ENCODE assay signal across 16 mouse cellular contexts in genomic region chr17:12292877-12293276, GRCm38 (mm10). TPM values are rescaled to one million over a fixed set of nuclear protein-coding genes. Genes with fewer than 3 reads are reported as not detected.
DNase-seq lines count a peak whose midpoint lies in the region; ATAC-seq and TF ChIP-seq lines count a peak whose summit lies in the region.
"Had no signal": no experiment of that assay in that cellular context is flagged by ENCODE, and none has a peak within 500 bp of the region (broad histone marks: within the 10 kb centered on the region; RNA-seq: fewer than 3 reads in every experiment).

No protein-coding gene starts in this region.

- WGBS in kidney, adult 2 months = 54% methylated on average over 8 of the region's 8 CpGs

- intact Hi-C loops in gastrocnemius, adult 2 months (cut with DNase I) = loop anchor here (2.0 kb wide), 1 partner anchor 24 kb away; no protein-coding TSS in a partner anchor

- no peak overlapping the region for H3K4me3 ChIP-seq in kidney, adult 2 months (ENCODE audit: insufficient read depth, low read depth, low read length)
- no peak overlapping the region for H3K4me3 ChIP-seq in gastrocnemius, adult 2 months
- H3K4me3 ChIP-seq: heart, embryonic 13.5 days; limb, embryonic 12.5 days; midbrain, embryonic 13.5 days; neural tube, embryonic 12.5 days had no signal

- ATAC-seq in megakaryocyte-erythroid progenitor cell, adult 5-6 weeks (replicated peaks; ENCODE audit: low FRiP score, low TSS enrichment, poor library complexity, severe bottlenecking) = no peak
- ATAC-seq: liver, postnatal 0 days; midbrain, embryonic 13.5 days had no signal

- H3K4me1 ChIP-seq in kidney, adult 2 months (ENCODE audit: control insufficient read depth, insufficient read depth, low read length) = peaks cover 33% of the 10 kb centered on the region

- H3K36me3 ChIP-seq in kidney, adult 2 months (ENCODE audit: control insufficient read depth, insufficient read depth, low read length) = no peaks in the 10 kb centered on the region
- H3K36me3 ChIP-seq: neural tube, embryonic 12.5 days had no signal

- DNase-seq in kidney, adult 2 months = peak; percentile 28
- no peak for DNase-seq in kidney, postnatal 14 days
- DNase-seq in NIH3T3 (ENCODE audit: low read depth) = peak; percentile 57
- peak; percentile 77 for DNase-seq in gastrocnemius, adult 2 months
- DNase-seq in lung, postnatal 14 days = peak; percentile 25
- no peak for DNase-seq in right cerebral cortex, postnatal 25 days
- DNase-seq: adrenal gland, postnatal 10 days; liver, postnatal 0 days; right cerebral cortex, postnatal 14 days; thymus, postnatal 25 days had no signal

- no peak overlapping the region for H3K27ac ChIP-seq in kidney, adult 2 months (ENCODE audit: insufficient read depth, low read depth, low read length)
- peak overlapping the region; percentile 62 for H3K27ac ChIP-seq in gastrocnemius, adult 2 months
- H3K27ac ChIP-seq: limb, embryonic 12.5 days; midbrain, embryonic 13.5 days; neural tube, embryonic 12.5 days had no signal

- no peak for TF ChIP-seq POLR2A in kidney, adult 2 months (IDR thresholded peaks at IDR 0.05; ENCODE audit: low read depth, low read length)

- no peaks in the 10 kb centered on the region for H3K27me3 ChIP-seq in kidney, adult 2 months (replicated peaks; ENCODE audit: control insufficient read depth, insufficient read depth, low read length)
- H3K27me3 ChIP-seq: CH12.LX; heart, embryonic 13.5 days; limb, embryonic 12.5 days; midbrain, embryonic 13.5 days; neural tube, embryonic 12.5 days had no signal

- no peak for TF ChIP-seq CTCF in kidney, adult 2 months (conservative IDR thresholded peaks at IDR 0.05; ENCODE audit: insufficient read depth, insufficient read length, low read depth, low read length)
- TF ChIP-seq CTCF in gastrocnemius, adult 2 months (IDR thresholded peaks at IDR 0.05) = no peak

RNA-seq across cellular contexts. Expression of gene Map3k4, which starts 25.7 kb away (rescaled TPM):
- 17.6 and 26.2 TPM in 2 replicates for polyA plus RNA-seq in kidney, adult 2 months (2012; rRNA removed)
- total RNA-seq in gastrocnemius, adult 2 months (2021) = 10 to 100 TPM; 29.5 to 36.6 TPM
- total RNA-seq in megakaryocyte-erythroid progenitor cell, adult 5-6 weeks (2014; fragmentation: Nextera tagmentation) = 18.8 and 19.9 TPM in 2 replicates
- total RNA-seq in megakaryocyte-erythroid progenitor cell, adult 5-6 weeks (2017) = 18.2 and 20.2 TPM in 2 replicates

Comparison
In these comparisons a context has a peak if more than half of its experiments do, and no peak if none do; other contexts are left out.
1. DNase-seq: peak in kidney, adult 2 months (single experiment), NIH3T3 (single experiment), gastrocnemius, adult 2 months (single experiment) and lung, postnatal 14 days (single experiment); none in kidney, postnatal 14 days (single experiment) and right cerebral cortex, postnatal 25 days (single experiment).